Mouse (Mus musculus) C2C12 (cell line): ENCODE data around the gene Litaf.

Experiments used
- CEBPB ChIP-seq: IDR thresholded peaks from one replicate; pipeline ENCODE4 v1.6.1; 2011; ENCODE audit warnings: low read depth, mild to moderate bottlenecking, control low read depth, moderate library complexity
- CTCF ChIP-seq: IDR thresholded peaks from one replicate; pipeline ENCODE4 v1.5.1; 2011; ENCODE audit not compliant: control insufficient read depth, insufficient read depth, insufficient read length

GRCm38 (mm10) chr16:11054409-11054808 is 11.5 kb downstream of the Litaf start:
- TF ChIP-seq CTCF: no peak
- TF ChIP-seq CEBPB: no peak
